Mouse (Mus musculus) lung, embryonic 16.5 days (tissue): Measurements from ENCODE around the gene Ston2. TPM values are rescaled to one million over a fixed set of nuclear protein-coding genes. Genes with fewer than 3 reads are reported as not detected.

Experiments used
- ATAC-seq: fragments of 200-750 bp; cut with Nextera tagmentation; 2 replicates; pipeline ENCODE4 v1.8.0; 2017; ENCODE audit warnings: low read depth, mild to moderate bottlenecking, moderate library complexity
- H3K27ac ChIP-seq: fragments of 300-500 bp; sonication (generic); 2 replicates; pipeline ENCODE4 v1.5.1; 2014; ENCODE audit warnings: mild to moderate bottlenecking, control low read depth, low read length
- H3K27me3 ChIP-seq: fragments of 300-500 bp; sonication (generic); 2 replicates; pipeline ENCODE4 v1.6.1; 2014; ENCODE audit warnings: low read depth, low read length, mixed read lengths; ENCODE audit not compliant: control insufficient read depth, insufficient read depth
- H3K36me3 ChIP-seq: fragments of 300-500 bp; sonication (generic); 2 replicates; pipeline ENCODE4 v1.6.1; 2014; ENCODE audit warnings: low read length; ENCODE audit not compliant: control insufficient read depth, insufficient read depth
- H3K4me1 ChIP-seq: fragments of 300-500 bp; sonication (generic); replicated peaks from 2 replicates; pipeline ENCODE4 v1.6.1; 2014; ENCODE audit warnings: low read length, mixed read lengths; ENCODE audit not compliant: control insufficient read depth, insufficient read depth
- H3K4me2 ChIP-seq: fragments of 300-500 bp; sonication (generic); 2 replicates; pipeline ENCODE4 v1.6.1; 2014; ENCODE audit warnings: low read depth, low read length, control low read depth
- H3K4me3 ChIP-seq: fragments of 300-500 bp; sonication (generic); 2 replicates; pipeline ENCODE4 v1.5.1; 2014; ENCODE audit warnings: mild to moderate bottlenecking, low read length, control low read depth
- H3K9ac ChIP-seq: fragments of 300-500 bp; sonication (generic); 2 replicates; pipeline ENCODE4 v1.6.1; 2014; ENCODE audit warnings: low read length, control low read depth
- H3K9me3 ChIP-seq: fragments of 300-500 bp; sonication (generic); 2 replicates; pipeline ENCODE4 v1.6.1; 2016; ENCODE audit warnings: low read length; ENCODE audit not compliant: control insufficient read depth
- WGBS: fragments of 180-500 bp; shearing (Covaris S2); extraction: QIAGEN DNeasy Blood & Tissue Kit; methylation state at CpG from one replicate; pipeline ENCODE4 v1.1.7; 2014; 5-methylcytosine and 5-hydroxymethylcytosine counted together
- polyA plus RNA-seq: library from polyadenylated mRNA; unstranded; fragments of >200 nt; fragmentation: Nextera tagmentation; extraction: Ambion mirVana; gene quantifications from 2 replicates; pipeline ENCODE4 v1.2.1, GENCODE M21; 2015

The Ston2 gene
- polyA plus RNA-seq, 1 experiment from 2014 or later = 7.5 TPM

- 77% methylated on average over 5 of the region's 5 CpGs for WGBS
Measured at GRCm38 (mm10) chr12:91702829-91703228, 85.4 kb downstream of the Ston2 start.

GRCm38 (mm10) chr12:91699451-91700141, 88.6 kb downstream of the Ston2 start:
- Histone ChIP-seq H3K4me2 (no peak overlapping the region), H3K36me3 (no peaks in the 10 kb centered on the region), H3K27ac (no peak overlapping the region), H3K9ac (no peak overlapping the region), H3K27me3 (no peaks in the 10 kb centered on the region), H3K9me3 (no peaks in the 10 kb centered on the region), H3K4me3 (no peak overlapping the region), H3K4me1 (no peaks in the 10 kb centered on the region)
- no peak for ATAC-seq
- 83% methylated on average over 7 of the region's 7 CpGs for WGBS

More at GRCm38 (mm10) chr12:91702829-91703228, 85.4 kb downstream of the Ston2 start:
- ATAC-seq = no peak
- no peak overlapping the region for H3K9ac ChIP-seq
- H3K36me3 ChIP-seq = no peaks in the 10 kb centered on the region
- no peaks in the 10 kb centered on the region for H3K9me3 ChIP-seq
- no peak overlapping the region for H3K4me2 ChIP-seq
- no peak overlapping the region for H3K4me3 ChIP-seq
- H3K27ac ChIP-seq = no peak overlapping the region
- H3K4me1 ChIP-seq = no peaks in the 10 kb centered on the region
- H3K27me3 ChIP-seq = no peaks in the 10 kb centered on the region

GRCm38 (mm10) chr12:91696231-91696630, 92.0 kb downstream of the Ston2 start:
- Histone ChIP-seq H3K27me3 (no peaks in the 10 kb centered on the region), H3K4me2 (no peak overlapping the region), H3K9ac (no peak overlapping the region), H3K4me3 (no peak overlapping the region), H3K9me3 (no peaks in the 10 kb centered on the region), H3K27ac (no peak overlapping the region), H3K36me3 (no peaks in the 10 kb centered on the region), H3K4me1 (no peaks in the 10 kb centered on the region)
- ATAC-seq = no peak
- WGBS = 98% methylated on average over 4 of the region's 4 CpGs

- Histone ChIP-seq H3K4me2 (no peak overlapping the region), H3K4me1 (no peaks in the 10 kb centered on the region), H3K27me3 (no peaks in the 10 kb centered on the region), H3K9ac (no peak overlapping the region), H3K9me3 (no peaks in the 10 kb centered on the region), H3K4me3 (no peak overlapping the region), H3K27ac (no peak overlapping the region), H3K36me3 (no peaks in the 10 kb centered on the region)
- ATAC-seq = no peak
- WGBS = 79% methylated on average over 4 of the region's 4 CpGs
Measured at GRCm38 (mm10) chr12:91695761-91696160, 92.4 kb downstream of the Ston2 start.

- Histone ChIP-seq H3K4me1 (no peaks in the 10 kb centered on the region), H3K27ac (no peak overlapping the region), H3K36me3 (no peaks in the 10 kb centered on the region), H3K4me3 (no peak overlapping the region), H3K9me3 (no peaks in the 10 kb centered on the region), H3K4me2 (no peak overlapping the region), H3K9ac (no peak overlapping the region), H3K27me3 (no peaks in the 10 kb centered on the region)
- ATAC-seq = no peak
- 35% methylated on average over 4 of the region's 4 CpGs for WGBS
Measured at GRCm38 (mm10) chr12:91694748-91695147, 93.4 kb downstream of the Ston2 start.

- Histone ChIP-seq H3K9ac (no peak overlapping the region), H3K9me3 (no peaks in the 10 kb centered on the region), H3K27me3 (no peaks in the 10 kb centered on the region), H3K4me1 (no peaks in the 10 kb centered on the region), H3K36me3 (no peaks in the 10 kb centered on the region), H3K4me2 (no peak overlapping the region), H3K27ac (no peak overlapping the region), H3K4me3 (no peak overlapping the region)
- WGBS = 46% methylated on average over 7 of the region's 7 CpGs
- ATAC-seq = no peak
Measured at GRCm38 (mm10) chr12:91693566-91693965, 94.6 kb downstream of the Ston2 start.

GRCm38 (mm10) chr12:91692991-91693390, 95.2 kb downstream of the Ston2 start:
- no peak overlapping the region for H3K4me2 ChIP-seq
- no peaks in the 10 kb centered on the region for H3K36me3 ChIP-seq
- H3K4me1 ChIP-seq = no peaks in the 10 kb centered on the region
- H3K9ac ChIP-seq = no peak overlapping the region
- 53% methylated on average over 3 of the region's 3 CpGs for WGBS
- H3K27ac ChIP-seq = no peak overlapping the region
- H3K4me3 ChIP-seq = no peak overlapping the region
- no peaks in the 10 kb centered on the region for H3K9me3 ChIP-seq
- no peaks in the 10 kb centered on the region for H3K27me3 ChIP-seq
- no peak for ATAC-seq

GRCm38 (mm10) chr12:91685674-91686290, 102.4 kb downstream of the Ston2 start:
- Histone ChIP-seq H3K4me1 (peaks cover 22% of the 10 kb centered on the region), H3K9ac (peak overlapping the region; percentile 7), H3K4me2 (peak overlapping the region; percentile 60), H3K27me3 (no peaks in the 10 kb centered on the region), H3K9me3 (no peaks in the 10 kb centered on the region), H3K4me3 (peak overlapping the region; percentile 31), H3K36me3 (no peaks in the 10 kb centered on the region), H3K27ac (peak overlapping the region; percentile 47)
- peak; percentile 84 for ATAC-seq
- 13% methylated on average over 13 of the region's 13 CpGs for WGBS

GRCm38 (mm10) chr12:91684840-91685415, 103.3 kb downstream of the Ston2 start:
- 23% methylated on average over 11 of the region's 11 CpGs for WGBS
- H3K4me3 ChIP-seq = peak overlapping the region; percentile 32
- no peaks in the 10 kb centered on the region for H3K36me3 ChIP-seq
- ATAC-seq = 0 out of 2 replicates have a peak, but pooled peaks have one; percentile 31
- peak overlapping the region; percentile 29; the same call in 1 of the 2 replicates for H3K9ac ChIP-seq
- no peaks in the 10 kb centered on the region for H3K27me3 ChIP-seq
- H3K27ac ChIP-seq = peak overlapping the region; percentile 71
- peak overlapping the region; percentile 60 for H3K4me2 ChIP-seq
- H3K4me1 ChIP-seq = peaks cover 24% of the 10 kb centered on the region
- no peaks in the 10 kb centered on the region for H3K9me3 ChIP-seq
